Mouse (Mus musculus) mouse trophoblast stem cell (cell line): ENCODE results near the gene Nars2.

Experiments
- in situ Hi-C, 2 experiments: fragments of 300-500 bp; cut with MseI, MboI; formaldehyde crosslinking; loops; 2 replicates in 1 of 2; 3 replicates in 1 of 2; pipeline ENCODE4 v1.15.1; 2025

The Nars2 gene

GRCm38 (mm10) chr7:97071512-97071911 lies 120.2 kb downstream of the Nars2 start:
- in situ Hi-C loops, result no loop called here

GRCm38 (mm10) chr7:97072061-97072460 lies 120.8 kb downstream of the Nars2 start:
- in situ Hi-C loops, result no loop called here

- in situ Hi-C loops, result no loop called here
Measured at GRCm38 (mm10) chr7:97074974-97075373, 123.7 kb downstream of the Nars2 start.

GRCm38 (mm10) chr7:97076977-97077376 lies 125.7 kb downstream of the Nars2 start:
- in situ Hi-C loops, result no loop called here

GRCm38 (mm10) chr7:97078685-97079084 lies 127.4 kb downstream of the Nars2 start:
- in situ Hi-C loops, result no loop called here

GRCm38 (mm10) chr7:97079145-97079544 lies 127.8 kb downstream of the Nars2 start:
- in situ Hi-C loops, result no loop called here

- in situ Hi-C loops, result loop anchor here in 1 of 2 experiments (10.0 kb wide), 1 partner anchor 215 kb away; no protein-coding TSS in a partner anchor
Measured at GRCm38 (mm10) chr7:97079651-97080365, 128.5 kb downstream of the Nars2 start.

- in situ Hi-C loops, result loop anchor here in 1 of 2 experiments (10.0 kb wide), 1 partner anchor 214 kb away; no protein-coding TSS in a partner anchor
Measured at GRCm38 (mm10) chr7:97080621-97081241, 129.4 kb downstream of the Nars2 start.

GRCm38 (mm10) chr7:97081242-97081958 lies 130.1 kb downstream of the Nars2 start, which contains the start of gene Gab2:
Gab2 (plus strand) TSS chr7:97081586.
- in situ Hi-C loops, result loop anchor here in 1 of 2 experiments (10.0 kb wide), 1 partner anchor 213 kb away; no protein-coding TSS in a partner anchor

GRCm38 (mm10) chr7:97081959-97082218 lies 130.6 kb downstream of the Nars2 start:
- in situ Hi-C loops, result loop anchor here in 1 of 2 experiments (10.0 kb wide), 1 partner anchor 213 kb away; no protein-coding TSS in a partner anchor

GRCm38 (mm10) chr7:97082219-97083101 lies 131.2 kb downstream of the Nars2 start:
- in situ Hi-C loops, result loop anchor here in 1 of 2 experiments (10.0 kb wide), 1 partner anchor 212 kb away; no protein-coding TSS in a partner anchor

- in situ Hi-C loops, result loop anchor here in 1 of 2 experiments (10.0 kb wide), 1 partner anchor 211 kb away; no protein-coding TSS in a partner anchor
Measured at GRCm38 (mm10) chr7:97083579-97083978, 132.3 kb downstream of the Nars2 start.

GRCm38 (mm10) chr7:97084181-97084580 lies 132.9 kb downstream of the Nars2 start:
- in situ Hi-C loops, result loop anchor here in 1 of 2 experiments (10.0 kb wide), 1 partner anchor 211 kb away; no protein-coding TSS in a partner anchor

- in situ Hi-C loops, result loop anchor here (5.0 to 10.0 kb wide), 2 partner anchors 113 to 210 kb away; no protein-coding TSS in a partner anchor
Measured at GRCm38 (mm10) chr7:97085291-97085690, 134.0 kb downstream of the Nars2 start.

- in situ Hi-C loops, result no loop called here
Measured at GRCm38 (mm10) chr7:97094241-97094640, 142.9 kb downstream of the Nars2 start.

GRCm38 (mm10) chr7:97108119-97108518 lies 156.8 kb downstream of the Nars2 start:
- in situ Hi-C loops, result no loop called here
